Mouse (Mus musculus) lung, postnatal 0 days (tissue): Measurements from ENCODE around the gene Gnaq.

Experiments
- CTCF ChIP-seq: IDR thresholded peaks from 2 replicates; pipeline ENCODE4 v1.5.1; 2016; ENCODE audit warnings: antibody characterized with exemption, mild to moderate bottlenecking
- EP300 ChIP-seq: IDR thresholded peaks from 2 replicates; pipeline ENCODE4 v1.6.1; 2016; ENCODE audit warnings: antibody characterized with exemption, mild to moderate bottlenecking, control low read depth

- TF ChIP-seq CTCF, result no peak
- peak; percentile 66 for TF ChIP-seq EP300
Observed at GRCm38 (mm10) chr19:16325911-16326310, 193.3 kb downstream of the Gnaq start.
